In the genomic region with DNA sequence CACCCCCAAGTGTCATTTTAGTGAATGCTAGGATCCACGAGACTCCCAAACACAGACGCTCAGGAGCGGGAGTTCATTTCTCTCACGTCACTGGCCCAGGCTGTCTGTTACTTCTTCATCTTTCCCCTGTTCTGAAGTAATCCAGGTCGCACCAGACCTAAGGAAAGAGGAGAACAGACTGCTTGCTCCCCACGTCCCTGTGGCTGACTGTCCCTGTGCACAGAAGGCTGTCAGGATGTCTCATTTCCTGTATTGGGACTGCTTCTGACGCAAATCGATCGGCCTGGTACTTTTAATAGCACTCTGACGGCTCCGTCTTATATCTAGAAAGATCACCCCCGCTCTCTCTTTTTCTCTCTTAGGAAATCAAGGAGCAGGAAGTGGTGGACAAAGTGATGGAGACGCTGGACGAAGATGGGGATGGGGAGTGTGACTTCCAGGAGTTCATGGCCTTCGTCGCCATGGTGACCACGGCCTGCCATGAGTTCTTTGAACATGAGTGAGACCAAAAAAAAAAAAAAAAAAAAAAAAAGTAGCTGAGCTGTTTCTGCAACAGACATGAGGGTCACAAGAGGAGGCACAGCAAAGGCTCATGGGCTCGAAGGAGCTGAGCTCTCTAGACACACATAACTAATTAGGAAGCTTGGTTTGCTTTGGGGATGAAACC, we compare ENCODE assay signal across 19 mouse cellular contexts. TPM values are rescaled to one million over a fixed set of nuclear protein-coding genes. Genes with fewer than 3 reads are reported as not detected.
DNase-seq lines count a peak whose midpoint lies in the region; ATAC-seq lines count a peak whose summit lies in the region.
"Had no signal": no experiment of that assay in that cellular context is flagged by ENCODE, and none has a peak within 500 bp of the region (broad histone marks: within the 10 kb centered on the region; RNA-seq: fewer than 3 reads in every experiment).

No protein-coding gene starts in this region.

- peak overlapping the region; percentile 50; the same call in 1 of the 2 replicates for H3K27ac ChIP-seq in hindbrain, embryonic 10.5 days
- H3K27ac ChIP-seq in hindbrain, embryonic 13.5 days, result no peak overlapping the region
- H3K27ac ChIP-seq in brown adipose tissue, adult 24 weeks (replicated peaks; ENCODE audit: low read depth, low read length), result peak overlapping the region; percentile 60
- H3K27ac ChIP-seq: hindbrain, embryonic 12.5 days; kidney, postnatal 0 days; liver, embryonic 13.5 days had no signal

- H3K9me3 ChIP-seq in hindbrain, embryonic 10.5 days, result no peaks in the 10 kb centered on the region
- H3K9me3 ChIP-seq in hindbrain, embryonic 13.5 days, result no peaks in the 10 kb centered on the region
- H3K9me3 ChIP-seq: heart, embryonic 12.5 days; hindbrain, embryonic 12.5 days; liver, embryonic 13.5 days had no signal

- no peak overlapping the region for H3K4me2 ChIP-seq in hindbrain, embryonic 13.5 days
- H3K4me2 ChIP-seq: heart, embryonic 12.5 days; hindbrain, embryonic 12.5 days; liver, embryonic 13.5 days had no signal

- no peak overlapping the region for H3K9ac ChIP-seq in hindbrain, embryonic 13.5 days
- H3K9ac ChIP-seq: heart, embryonic 12.5 days; hindbrain, embryonic 12.5 days; liver, embryonic 13.5 days had no signal

- WGBS in hindbrain, embryonic 10.5 days, result 72% methylated on average over 18 of the region's 18 CpGs
- 68% methylated on average over 18 of the region's 18 CpGs for WGBS in hindbrain, embryonic 13.5 days

- DNase-seq in hindbrain, embryonic 10.5 days (ENCODE audit: low spot score), result peak; percentile 33
- peak; percentile 33 for DNase-seq in lung, postnatal 36 days
- no peak for DNase-seq in lung, adult 18-20 months
- peak; percentile 24 to 49 for DNase-seq in lung, postnatal 4 days
- DNase-seq: adrenal gland, adult 2 months; B cell, adult 2 months; cerebellum, postnatal 10 days; left cerebral cortex, postnatal 4 days; liver, embryonic 13.5 days; right cerebral cortex, postnatal 25 days; thymus, postnatal 36 days had no signal

- H3K4me3 ChIP-seq in hindbrain, embryonic 10.5 days, result no peak overlapping the region
- no peak overlapping the region for H3K4me3 ChIP-seq in hindbrain, embryonic 13.5 days
- H3K4me3 ChIP-seq in brown adipose tissue, adult 24 weeks (ENCODE audit: insufficient read depth, low read depth, low read length), result no peak overlapping the region
- H3K4me3 ChIP-seq: heart, embryonic 12.5 days; hindbrain, embryonic 12.5 days; liver, embryonic 13.5 days; myocyte had no signal

- peaks cover 26% of the 10 kb centered on the region for H3K4me1 ChIP-seq in hindbrain, embryonic 10.5 days (replicated peaks)
- peaks cover 12% of the 10 kb centered on the region for H3K4me1 ChIP-seq in hindbrain, embryonic 13.5 days (replicated peaks)
- peaks cover 4% of the 10 kb centered on the region for H3K4me1 ChIP-seq in brown adipose tissue, adult 24 weeks (ENCODE audit: control insufficient read depth, insufficient read depth, insufficient read length, low read length)
- H3K4me1 ChIP-seq: liver, embryonic 13.5 days had no signal

- ATAC-seq in hindbrain, embryonic 13.5 days (ENCODE audit: low FRiP score), result no peak
- no peak for ATAC-seq in cerebellum, adult (ENCODE audit: insufficient number of reproducible peaks, low FRiP score, low TSS enrichment)
- ATAC-seq: intestine, embryonic 16.5 days had no signal

- H3K27me3 ChIP-seq in hindbrain, embryonic 10.5 days (ENCODE audit: insufficient read depth, poor library complexity, severe bottlenecking), result no peaks in the 10 kb centered on the region
- H3K27me3 ChIP-seq in hindbrain, embryonic 13.5 days, result no peaks in the 10 kb centered on the region
- H3K27me3 ChIP-seq: heart, embryonic 12.5 days; hindbrain, embryonic 12.5 days; liver, embryonic 13.5 days had no signal

- H3K36me3 ChIP-seq in hindbrain, embryonic 10.5 days, result peaks cover 7% of the 10 kb centered on the region
- H3K36me3 ChIP-seq in hindbrain, embryonic 13.5 days, result peaks cover 33% of the 10 kb centered on the region
- H3K36me3 ChIP-seq: liver, embryonic 13.5 days had no signal

RNA-seq across cellular contexts. Expression of gene S100b, which starts 6.0 kb away (rescaled TPM):
- not detected in 2 replicates for polyA plus RNA-seq in hindbrain, embryonic 10.5 days (2016; fragmentation: Nextera tagmentation; extraction: Ambion mirVana)
- polyA plus RNA-seq in hindbrain, embryonic 13.5 days (2015; fragmentation: Nextera tagmentation; extraction: Ambion mirVana), result 1.6 and 2.0 TPM in 2 replicates
- polyA plus RNA-seq in brown adipose tissue, adult 24 weeks (2012; ENCODE audit: insufficient read depth, insufficient read length, missing spikeins), result 263 and 317 TPM in 2 replicates
- polyA plus RNA-seq: liver, embryonic 13.5 days had no signal

RNA-seq across cellular contexts. Expression of gene Prmt2, which starts 22.0 kb away (rescaled TPM):
- 80.1 and 97.5 TPM in 2 replicates for polyA plus RNA-seq in hindbrain, embryonic 10.5 days (2016; fragmentation: Nextera tagmentation; extraction: Ambion mirVana)
- polyA plus RNA-seq in hindbrain, embryonic 13.5 days (2015; fragmentation: Nextera tagmentation; extraction: Ambion mirVana), result 246 and 258 TPM in 2 replicates
- polyA plus RNA-seq in brown adipose tissue, adult 24 weeks (2012; ENCODE audit: insufficient read depth, insufficient read length, missing spikeins), result 11.6 and 14.1 TPM in 2 replicates

Comparison
In these comparisons a context has a peak if more than half of its experiments do, and no peak if none do; other contexts are left out.
1. DNase-seq: peak in hindbrain, embryonic 10.5 days (single experiment), lung, postnatal 36 days (single experiment) and lung, postnatal 4 days (2 of 2); none in lung, adult 18-20 months (0 of 2).
2. RNA of gene S100b, which starts 6.0 kb away (polyA plus RNA-seq): 263 to 317 TPM in brown adipose tissue, adult 24 weeks; 1.6 to 2.0 TPM in hindbrain, embryonic 13.5 days and not detected in hindbrain, embryonic 10.5 days; every median in the first group is over 10 times any median in the second.